Mouse (Mus musculus) lung, postnatal 0 days (tissue): ENCODE results near the gene Tbc1d13. TPM values are rescaled to one million over a fixed set of nuclear protein-coding genes. Genes with fewer than 3 reads are reported as not detected.

Experiments used
- ATAC-seq: fragments of 200-750 bp; cut with Nextera tagmentation; 2 replicates; pipeline ENCODE4 v1.8.0; 2017; ENCODE audit warnings: moderate library complexity
- DNase-seq: peaks from one replicate; pipeline ENCODE4 v3.0.0-alpha.2; 2016; ENCODE audit warnings: low spot score
- H3K27ac ChIP-seq: fragments of 300-500 bp; sonication (generic); 2 replicates; pipeline ENCODE4 v1.5.1; 2014; ENCODE audit warnings: antibody characterized with exemption, mild to moderate bottlenecking, low read length, mixed read lengths
- H3K27me3 ChIP-seq: fragments of 300-500 bp; sonication (generic); replicated peaks from 2 replicates; pipeline ENCODE4 v1.6.1; 2014; ENCODE audit warnings: low read length, mixed read lengths; ENCODE audit not compliant: insufficient read depth
- H3K36me3 ChIP-seq: fragments of 300-500 bp; sonication (generic); 2 replicates; pipeline ENCODE4 v1.6.1; 2014; ENCODE audit warnings: low read length, mixed read lengths; ENCODE audit not compliant: insufficient read depth
- H3K4me1 ChIP-seq: fragments of 300-500 bp; sonication (generic); 2 replicates; pipeline ENCODE4 v1.6.1; 2014; ENCODE audit warnings: antibody characterized with exemption, low read depth, low read length, mixed read lengths; ENCODE audit not compliant: insufficient read depth
- H3K4me2 ChIP-seq: fragments of 300-500 bp; sonication (generic); replicated peaks from 2 replicates; pipeline ENCODE4 v1.6.1; 2014; ENCODE audit warnings: low read depth, mild to moderate bottlenecking, low read length, moderate library complexity, mixed read lengths
- H3K4me3 ChIP-seq: fragments of 300-500 bp; sonication (generic); 2 replicates; pipeline ENCODE4 v1.5.1; 2014; ENCODE audit warnings: low read depth, low read length
- H3K9ac ChIP-seq: fragments of 300-500 bp; sonication (generic); replicated peaks from 2 replicates; pipeline ENCODE4 v1.6.1; 2014; ENCODE audit warnings: low read depth, mild to moderate bottlenecking
- H3K9me3 ChIP-seq: fragments of 300-500 bp; sonication (generic); 2 replicates; pipeline ENCODE4 v1.6.1; 2016; ENCODE audit warnings: low read length, mixed read lengths
- CTCF ChIP-seq: IDR thresholded peaks from 2 replicates; pipeline ENCODE4 v1.5.1; 2016; ENCODE audit warnings: antibody characterized with exemption, mild to moderate bottlenecking
- EP300 ChIP-seq: IDR thresholded peaks from 2 replicates; pipeline ENCODE4 v1.6.1; 2016; ENCODE audit warnings: antibody characterized with exemption, mild to moderate bottlenecking, control low read depth
- WGBS: fragments of 180-500 bp; shearing (Covaris S2); extraction: QIAGEN DNeasy Blood & Tissue Kit; methylation state at CpG from one replicate; pipeline ENCODE4 v1.1.7; 2014; 5-methylcytosine and 5-hydroxymethylcytosine counted together
- polyA plus RNA-seq: library from polyadenylated mRNA; unstranded; fragments of >200 nt; fragmentation: Nextera tagmentation; extraction: Ambion mirVana; gene quantifications from 2 replicates; pipeline ENCODE4 v1.2.1, GENCODE M21; 2015

Gene Tbc1d13
- polyA plus RNA-seq, 1 experiment from 2014 or later, result 4.5 TPM

GRCm38 (mm10) chr2:30108260-30108659 lies 25.3 kb upstream of the Tbc1d13 start:
- no peak for ATAC-seq

GRCm38 (mm10) chr2:30111500-30111899 lies 22.0 kb upstream of the Tbc1d13 start:
- TF ChIP-seq CTCF, result no peak
- TF ChIP-seq EP300, result no peak
- Histone ChIP-seq H3K36me3 (peaks cover 14% of the 10 kb centered on the region; the same call in 1 of the 2 replicates), H3K4me3 (no peak overlapping the region), H3K4me1 (no peaks in the 10 kb centered on the region), H3K9ac (no peak overlapping the region), H3K27me3 (no peaks in the 10 kb centered on the region), H3K9me3 (no peaks in the 10 kb centered on the region), H3K4me2 (no peak overlapping the region), H3K27ac (no peak overlapping the region)
- WGBS, result 99% methylated on average over 2 of the region's 2 CpGs
- DNase-seq (no peak), ATAC-seq (no peak)

More at GRCm38 (mm10) chr2:30108260-30108659, 25.3 kb upstream of the Tbc1d13 start:
- H3K27ac ChIP-seq, result no peak overlapping the region
- DNase-seq, result no peak
- no peak overlapping the region for H3K4me3 ChIP-seq
- TF ChIP-seq EP300 (no peak), CTCF (no peak)
- no peaks in the 10 kb centered on the region for H3K9me3 ChIP-seq
- no peaks in the 10 kb centered on the region for H3K27me3 ChIP-seq
- peaks cover 19% of the 10 kb centered on the region; the same call in 1 of the 2 replicates for H3K36me3 ChIP-seq
- 76% methylated on average over 4 of the region's 4 CpGs for WGBS
- H3K4me1 ChIP-seq, result no peaks in the 10 kb centered on the region
- no peak overlapping the region for H3K9ac ChIP-seq
- H3K4me2 ChIP-seq, result no peak overlapping the region

GRCm38 (mm10) chr2:30112564-30112963 lies 21.0 kb upstream of the Tbc1d13 start:
- no peak overlapping the region for H3K4me3 ChIP-seq
- no peaks in the 10 kb centered on the region for H3K9me3 ChIP-seq
- H3K36me3 ChIP-seq, result peaks cover 11% of the 10 kb centered on the region; the same call in 1 of the 2 replicates
- DNase-seq (no peak), ATAC-seq (no peak)
- TF ChIP-seq EP300, result no peak
- TF ChIP-seq CTCF, result no peak
- no peak overlapping the region for H3K27ac ChIP-seq
- H3K27me3 ChIP-seq, result no peaks in the 10 kb centered on the region
- 81% methylated on average over 5 of the region's 5 CpGs for WGBS
- no peak overlapping the region for H3K9ac ChIP-seq
- H3K4me2 ChIP-seq, result no peak overlapping the region
- no peaks in the 10 kb centered on the region for H3K4me1 ChIP-seq

DNA sequence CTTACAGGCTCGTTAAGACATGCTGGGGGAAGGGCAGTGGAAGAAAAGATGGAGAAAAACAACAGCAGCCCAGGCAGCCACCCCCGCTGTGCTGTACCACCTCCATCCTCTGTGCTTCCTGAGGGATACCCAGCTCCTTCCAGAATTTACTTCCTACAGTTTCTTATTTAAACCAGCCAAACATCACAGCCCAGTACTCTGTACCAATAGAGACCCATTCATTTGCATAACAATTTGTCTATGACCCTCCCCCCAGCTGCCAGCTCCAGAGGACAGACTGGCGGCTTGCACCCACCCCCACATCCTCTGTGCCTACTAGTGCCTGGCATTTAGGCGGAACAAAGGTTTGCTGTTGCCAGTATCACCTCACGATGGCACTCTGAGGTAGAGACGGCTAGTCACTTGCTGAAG lies 13.9 kb upstream of the Tbc1d13 start:
- Histone ChIP-seq H3K27ac (no peak overlapping the region), H3K9ac (no peak overlapping the region), H3K4me1 (peaks cover 7% of the 10 kb centered on the region; the same call in 1 of the 2 replicates), H3K9me3 (no peaks in the 10 kb centered on the region), H3K4me2 (no peak overlapping the region), H3K27me3 (no peaks in the 10 kb centered on the region), H3K36me3 (no peaks in the 10 kb centered on the region), H3K4me3 (no peak overlapping the region)
- ATAC-seq (no peak), DNase-seq (no peak)
- 50% methylated on average over 6 of the region's 6 CpGs for WGBS
- TF ChIP-seq EP300, result no peak
- no peak for TF ChIP-seq CTCF

DNA sequence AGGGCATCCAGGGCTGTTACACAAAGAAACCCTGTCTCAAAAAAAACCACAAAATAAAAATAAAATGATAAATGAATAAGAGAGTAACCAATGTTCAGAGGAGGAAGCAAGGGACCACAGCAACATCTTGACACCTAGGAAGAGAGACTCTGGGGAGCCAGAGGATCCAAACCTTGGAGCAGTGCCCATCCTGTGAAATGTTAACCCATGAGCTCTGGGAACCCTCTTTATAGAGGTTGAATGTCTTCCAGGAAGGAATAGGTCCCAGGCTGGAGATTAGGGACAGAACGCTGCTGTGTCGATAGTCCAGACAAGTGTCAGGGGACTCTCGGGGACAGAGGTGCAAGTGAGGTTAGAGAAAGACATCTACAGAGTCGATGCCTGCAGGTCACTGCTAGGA lies 13.3 kb upstream of the Tbc1d13 start:
- Histone ChIP-seq H3K4me1 (peaks cover 10% of the 10 kb centered on the region; the same call in 1 of the 2 replicates), H3K27ac (no peak overlapping the region), H3K9ac (no peak overlapping the region), H3K4me3 (no peak overlapping the region), H3K9me3 (no peaks in the 10 kb centered on the region), H3K4me2 (no peak overlapping the region), H3K36me3 (no peaks in the 10 kb centered on the region), H3K27me3 (no peaks in the 10 kb centered on the region)
- no peak for TF ChIP-seq CTCF
- TF ChIP-seq EP300, result no peak
- ATAC-seq (no peak), DNase-seq (no peak)
- WGBS, result 91% methylated on average over 4 of the region's 4 CpGs

- H3K4me2 ChIP-seq, result no peak overlapping the region
- no peaks in the 10 kb centered on the region for H3K9me3 ChIP-seq
- H3K9ac ChIP-seq, result no peak overlapping the region
- no peak overlapping the region for H3K27ac ChIP-seq
- ATAC-seq (no peak), DNase-seq (no peak)
- H3K36me3 ChIP-seq, result no peaks in the 10 kb centered on the region
- no peaks in the 10 kb centered on the region for H3K27me3 ChIP-seq
- peaks cover 10% of the 10 kb centered on the region; the same call in 1 of the 2 replicates for H3K4me1 ChIP-seq
- TF ChIP-seq EP300 (no peak), CTCF (no peak)
- WGBS, result 78% methylated on average over 5 of the region's 5 CpGs
- no peak overlapping the region for H3K4me3 ChIP-seq
Observed at GRCm38 (mm10) chr2:30122766-30123165, 10.8 kb upstream of the Tbc1d13 start.
